Mouse (Mus musculus): ENCODE measurements around the gene C1qtnf5. TPM values are rescaled to one million over a fixed set of nuclear protein-coding genes. Genes with fewer than 3 reads are reported as not detected.
"Not testable (repeated sequence)": the region's sequence is repeated elsewhere in the genome, so short reads cannot be mapped to it uniquely, and the experiment has no call there.

Gene C1qtnf5
- polyA plus RNA-seq, 2 experiments from 2014 or later: not detected

GRCm38 (mm10) chr9:44106596-44106995 is 449 bp upstream of the C1qtnf5 start:
- ATAC-seq: no peak

GRCm38 (mm10) chr9:44107557-44108179 is 623 bp downstream of the C1qtnf5 start:
- ATAC-seq: no peak

- no peak for ATAC-seq
These were observed 1.4 kb downstream of the C1qtnf5 start for GRCm38 (mm10) chr9:44108269-44109055.

GRCm38 (mm10) chr9:44109360-44110095 is 2.5 kb downstream of the C1qtnf5 start:
- ATAC-seq: no peak

GRCm38 (mm10) chr9:44111909-44112308 is 4.9 kb downstream of the C1qtnf5 start:
- not testable (repeated sequence) for ATAC-seq

- ATAC-seq: peak; percentile 99
These were observed 6.2 kb downstream of the C1qtnf5 start, which contains the start of the genes Gm49380 and Rnf26 for GRCm38 (mm10) chr9:44113105-44113789. Gene Gm49380, minus strand, starts transcription at chr9:44113500. Gene Rnf26, minus strand, starts transcription at chr9:44113517.

GRCm38 (mm10) chr9:44114453-44114852 is 7.4 kb downstream of the C1qtnf5 start:
- no peak for ATAC-seq

- no peak for ATAC-seq
These were observed 8.6 kb downstream of the C1qtnf5 start for GRCm38 (mm10) chr9:44115599-44115998.

- ATAC-seq: no peak
These were observed 9.1 kb downstream of the C1qtnf5 start for GRCm38 (mm10) chr9:44116182-44116581.

GRCm38 (mm10) chr9:44119011-44119410 is 12.0 kb downstream of the C1qtnf5 start:
- no peak for ATAC-seq

GRCm38 (mm10) chr9:44119948-44120465 is 13.0 kb downstream of the C1qtnf5 start:
- no peak for ATAC-seq

GRCm38 (mm10) chr9:44124317-44124716 is 17.3 kb downstream of the C1qtnf5 start:
- peak; percentile 60 for ATAC-seq

- ATAC-seq: no peak
These were observed 18.0 kb downstream of the C1qtnf5 start for GRCm38 (mm10) chr9:44125026-44125425.

- ATAC-seq: peak; percentile 46
These were observed 18.7 kb downstream of the C1qtnf5 start for GRCm38 (mm10) chr9:44125546-44126428.

GRCm38 (mm10) chr9:44126746-44127145 is 19.7 kb downstream of the C1qtnf5 start:
- ATAC-seq: no peak

- ATAC-seq: no peak
These were observed 20.3 kb downstream of the C1qtnf5 start for GRCm38 (mm10) chr9:44127351-44127801.

- ATAC-seq: no peak
These were observed 22.6 kb downstream of the C1qtnf5 start for GRCm38 (mm10) chr9:44129633-44130032.

GRCm38 (mm10) chr9:44130034-44130433 is 23.0 kb downstream of the C1qtnf5 start:
- ATAC-seq: peak; percentile 91

- ATAC-seq: peak; percentile 14
These were observed 23.7 kb downstream of the C1qtnf5 start for GRCm38 (mm10) chr9:44130581-44131275.

GRCm38 (mm10) chr9:44131276-44131590 is 24.2 kb downstream of the C1qtnf5 start:
- no peak for ATAC-seq

- ATAC-seq: no peak
These were observed 25.2 kb downstream of the C1qtnf5 start for GRCm38 (mm10) chr9:44132200-44132599.

All from CD4-positive, CD25-positive, alpha-beta regulatory T cell, adult 4 months (primary cell).